Mouse (Mus musculus) heart, embryonic 11.5 days (tissue): ENCODE results near the gene Zfp747. TPM values are rescaled to one million over a fixed set of nuclear protein-coding genes. Genes with fewer than 3 reads are reported as not detected.

Experiments
- ATAC-seq: fragments of 200-750 bp; cut with Nextera tagmentation; replicated peaks from 2 replicates; pipeline ENCODE4 v1.8.0; 2017; ENCODE audit warnings: moderate library complexity; ENCODE audit not compliant: insufficient number of reproducible peaks, low FRiP score, low TSS enrichment
- H3K27ac ChIP-seq: fragments of 300-500 bp; sonication (generic); 2 replicates; pipeline ENCODE4 v1.5.1; 2014; ENCODE audit warnings: mild to moderate bottlenecking, low read depth, low read length
- H3K27me3 ChIP-seq: fragments of 300-500 bp; sonication (generic); 2 replicates; pipeline ENCODE4 v1.6.1; 2014; ENCODE audit warnings: mild to moderate bottlenecking, low read length, mixed read lengths; ENCODE audit not compliant: control insufficient read depth, insufficient read depth
- H3K36me3 ChIP-seq: fragments of 300-500 bp; sonication (generic); 2 replicates; pipeline ENCODE4 v1.6.1; 2014; ENCODE audit warnings: mild to moderate bottlenecking, low read length, moderate library complexity, mixed read lengths; ENCODE audit not compliant: control insufficient read depth, insufficient read depth
- H3K4me1 ChIP-seq: fragments of 300-500 bp; sonication (generic); 2 replicates; pipeline ENCODE4 v1.6.1; 2014; ENCODE audit warnings: low read length; ENCODE audit not compliant: control insufficient read depth, insufficient read depth
- H3K4me2 ChIP-seq: fragments of 300-500 bp; sonication (generic); 2 replicates; pipeline ENCODE4 v1.6.1; 2014; ENCODE audit warnings: mild to moderate bottlenecking, moderate library complexity
- H3K4me3 ChIP-seq: fragments of 300-500 bp; sonication (generic); 2 replicates; pipeline ENCODE4 v1.5.1; 2014; ENCODE audit warnings: low read depth, low read length
- H3K9ac ChIP-seq: fragments of 300-500 bp; sonication (generic); 2 replicates; pipeline ENCODE4 v1.6.1; 2014; ENCODE audit warnings: mild to moderate bottlenecking, low read depth, low read length, moderate library complexity
- H3K9me3 ChIP-seq: fragments of 300-500 bp; sonication (generic); replicated peaks from 2 replicates; pipeline ENCODE4 v1.6.1; 2016; ENCODE audit warnings: low read length; ENCODE audit not compliant: control insufficient read depth
- WGBS: fragments of 180-500 bp; shearing (Covaris S2); extraction: QIAGEN DNeasy Blood & Tissue Kit; methylation state at CpG from one replicate; pipeline ENCODE4 v1.1.7; 2014; ENCODE audit not compliant: insufficient replicate concordance; 5-methylcytosine and 5-hydroxymethylcytosine counted together
- polyA plus RNA-seq: library from polyadenylated mRNA; unstranded; fragments of >200 nt; fragmentation: Nextera tagmentation; extraction: Ambion mirVana; gene quantifications from 2 replicates; pipeline ENCODE4 v1.2.1, GENCODE M21; 2014

The Zfp747 gene
- polyA plus RNA-seq, 1 experiment from 2014 or later, result 4.9 TPM

DNA sequence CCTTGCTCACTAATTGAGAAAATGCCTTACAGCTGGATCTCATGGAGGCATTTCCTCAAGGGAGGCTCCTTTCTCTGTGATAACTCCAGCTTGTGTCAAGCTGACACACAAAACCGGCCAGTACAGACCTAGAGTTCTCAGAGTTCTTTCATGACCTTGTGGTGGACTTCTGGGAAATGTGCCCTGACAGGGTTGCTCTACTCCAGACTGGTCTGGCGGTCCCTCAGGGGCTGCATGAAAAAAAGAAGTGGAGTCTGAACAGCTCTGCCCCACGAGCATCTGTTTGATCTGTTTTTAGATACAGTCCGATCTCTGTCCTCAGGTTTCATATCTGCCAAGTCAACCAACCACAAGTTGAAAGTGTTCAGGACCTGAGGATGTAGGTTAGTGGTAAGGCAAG lies 38.2 kb downstream of the Zfp747 start:
- WGBS, result 57% methylated on average over 4 of the region's 4 CpGs

GRCm38 (mm10) chr7:127335604-127336003 lies 40.2 kb downstream of the Zfp747 start:
- no peak overlapping the region for H3K27ac ChIP-seq
- no peaks in the 10 kb centered on the region for H3K27me3 ChIP-seq
- no peak overlapping the region for H3K4me3 ChIP-seq
- H3K4me2 ChIP-seq, result no peak overlapping the region
- no peaks in the 10 kb centered on the region for H3K36me3 ChIP-seq
- no peaks in the 10 kb centered on the region for H3K9me3 ChIP-seq
- 77% methylated on average over 4 of the region's 4 CpGs for WGBS
- no peak overlapping the region for H3K9ac ChIP-seq
- no peak for ATAC-seq
- no peaks in the 10 kb centered on the region for H3K4me1 ChIP-seq

More for the DNA sequence above, 38.2 kb downstream of the Zfp747 start:
- no peak overlapping the region for H3K9ac ChIP-seq
- peaks cover 1% of the 10 kb centered on the region; the same call in 1 of the 2 replicates for H3K36me3 ChIP-seq
- H3K27me3 ChIP-seq, result no peaks in the 10 kb centered on the region
- H3K9me3 ChIP-seq, result no peaks in the 10 kb centered on the region
- ATAC-seq, result no peak
- H3K4me1 ChIP-seq, result no peaks in the 10 kb centered on the region
- no peak overlapping the region for H3K4me3 ChIP-seq
- H3K27ac ChIP-seq, result no peak overlapping the region
- no peak overlapping the region for H3K4me2 ChIP-seq

DNA sequence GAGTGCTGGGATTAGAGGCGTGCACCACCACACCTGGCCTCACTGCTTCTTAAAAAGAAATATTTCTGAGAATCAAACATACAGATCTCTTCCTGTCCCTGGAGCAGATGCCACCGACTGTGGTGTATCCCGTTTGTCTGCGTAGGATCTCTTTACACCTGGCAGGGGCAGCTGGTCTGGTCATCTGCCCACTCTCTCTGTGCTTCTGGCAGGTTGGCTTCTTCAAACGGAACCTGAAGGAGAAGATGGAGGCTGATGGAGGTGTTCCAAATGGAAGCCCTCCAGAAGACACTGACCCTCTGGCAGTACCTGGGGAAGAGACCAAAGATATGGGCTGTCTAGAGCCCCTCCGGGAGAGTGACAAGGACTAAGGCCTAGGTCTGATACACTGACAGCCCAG lies 42.6 kb downstream of the Zfp747 start:
- Histone ChIP-seq H3K27ac (no peak overlapping the region), H3K9ac (no peak overlapping the region), H3K27me3 (no peaks in the 10 kb centered on the region), H3K36me3 (no peaks in the 10 kb centered on the region), H3K4me2 (no peak overlapping the region), H3K9me3 (no peaks in the 10 kb centered on the region), H3K4me3 (no peak overlapping the region), H3K4me1 (no peaks in the 10 kb centered on the region)
- 78% methylated on average over 6 of the region's 6 CpGs for WGBS
- ATAC-seq, result no peak

- H3K4me2 ChIP-seq, result no peak overlapping the region
- ATAC-seq, result no peak
- H3K9ac ChIP-seq, result no peak overlapping the region
- H3K9me3 ChIP-seq, result no peaks in the 10 kb centered on the region
- no peaks in the 10 kb centered on the region for H3K36me3 ChIP-seq
- WGBS, result 50% methylated on average over 1 of the region's 2 CpGs
- no peaks in the 10 kb centered on the region; the same call in 1 of the 2 replicates for H3K27me3 ChIP-seq
- H3K4me1 ChIP-seq, result no peaks in the 10 kb centered on the region
- H3K27ac ChIP-seq, result no peak overlapping the region
- H3K4me3 ChIP-seq, result no peak overlapping the region
Observed at GRCm38 (mm10) chr7:127326685-127327084, 49.2 kb downstream of the Zfp747 start.

DNA sequence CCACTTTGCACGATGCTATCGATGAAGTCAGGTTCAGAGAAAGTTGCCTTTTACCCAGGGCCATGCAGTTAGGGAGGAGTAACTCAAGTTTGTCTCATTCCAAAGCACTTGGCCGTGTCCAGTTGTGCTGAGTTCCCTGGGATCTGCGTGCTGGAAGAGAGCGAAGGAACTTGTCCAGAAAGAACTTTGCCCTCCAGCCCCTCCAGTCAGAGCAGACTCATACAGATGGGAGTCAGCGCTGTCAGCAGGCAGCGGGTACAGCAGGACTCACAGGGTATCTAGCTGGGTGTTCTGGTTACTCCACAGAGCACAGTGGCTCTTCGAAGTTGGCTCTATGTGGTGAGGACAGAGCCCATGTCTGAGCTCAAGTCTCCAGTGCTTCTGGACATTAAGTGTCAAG lies 50.3 kb downstream of the Zfp747 start:
- Histone ChIP-seq H3K9ac (no peak overlapping the region), H3K9me3 (no peaks in the 10 kb centered on the region), H3K36me3 (no peaks in the 10 kb centered on the region), H3K4me3 (no peak overlapping the region), H3K27ac (no peak overlapping the region), H3K27me3 (no peaks in the 10 kb centered on the region; the same call in 1 of the 2 replicates), H3K4me2 (no peak overlapping the region), H3K4me1 (no peaks in the 10 kb centered on the region)
- ATAC-seq, result no peak
- 79% methylated on average over 8 of the region's 8 CpGs for WGBS

DNA sequence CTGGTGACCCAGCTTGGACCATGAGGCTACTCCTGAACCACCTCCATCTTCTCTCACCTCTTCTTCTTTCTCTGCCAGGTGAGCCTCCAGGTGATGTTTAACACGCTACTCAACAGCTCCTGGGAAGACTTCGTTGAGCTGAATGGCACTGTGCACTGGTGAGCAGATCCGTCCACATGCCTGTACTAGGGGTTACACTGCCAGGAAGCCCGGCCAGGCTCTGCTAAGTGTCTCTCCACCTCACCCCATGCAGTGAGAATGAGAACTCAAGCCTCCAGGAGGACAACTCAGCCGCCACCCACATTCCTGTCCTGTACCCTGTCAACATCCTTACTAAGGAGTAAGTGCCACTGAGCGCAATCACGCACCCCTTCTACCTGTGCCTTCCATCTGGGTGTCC lies 50.9 kb downstream of the Zfp747 start:
- 64% methylated on average over 7 of the region's 7 CpGs for WGBS
- H3K9me3 ChIP-seq, result no peaks in the 10 kb centered on the region
- no peak for ATAC-seq
- H3K36me3 ChIP-seq, result no peaks in the 10 kb centered on the region
- H3K9ac ChIP-seq, result no peak overlapping the region
- H3K27me3 ChIP-seq, result no peaks in the 10 kb centered on the region; the same call in 1 of the 2 replicates
- no peak overlapping the region for H3K4me3 ChIP-seq
- H3K4me1 ChIP-seq, result no peaks in the 10 kb centered on the region
- no peak overlapping the region for H3K4me2 ChIP-seq
- no peak overlapping the region for H3K27ac ChIP-seq

Other genes starting within 250 kb of the Zfp747 start
- 0.32 and 0.39 TPM in 2 replicates for gene Spn, start 238.2 kb downstream of the Zfp747 start, polyA plus RNA-seq
- 41.7 and 41.8 TPM in 2 replicates for gene Cd2bp2, start 180.0 kb downstream of the Zfp747 start, polyA plus RNA-seq
- 17.5 and 23.7 TPM in 2 replicates for gene Tbc1d10b, start 167.6 kb downstream of the Zfp747 start, polyA plus RNA-seq
- gene Mylpf, start 167.2 kb downstream of the Zfp747 start, polyA plus RNA-seq, result 27.8 and 37.5 TPM in 2 replicates
- 12.3 and 14.6 TPM in 2 replicates for gene Zfp553, start 143.0 kb downstream of the Zfp747 start, polyA plus RNA-seq
- gene Sept1, start 142.9 kb downstream of the Zfp747 start, polyA plus RNA-seq, result 19.8 and 23.1 TPM in 2 replicates
- 35.6 and 39.7 TPM in 2 replicates for gene Zfp771, start 131.8 kb downstream of the Zfp747 start, polyA plus RNA-seq
- gene Dctpp1, start 115.3 kb downstream of the Zfp747 start, polyA plus RNA-seq, result 184 and 197 TPM in 2 replicates
- gene Sephs2, start 102.0 kb downstream of the Zfp747 start, polyA plus RNA-seq, result 80.8 and 87.8 TPM in 2 replicates
- gene Itgal, start 79.8 kb downstream of the Zfp747 start, polyA plus RNA-seq, result 0.46 and 0.68 TPM in 2 replicates
- 4.7 and 6.0 TPM in 2 replicates for gene Zfp768, start 30.5 kb downstream of the Zfp747 start, polyA plus RNA-seq
- gene 9130019O22Rik, start 11.1 kb upstream of the Zfp747 start, polyA plus RNA-seq, result 3.7 and 5.5 TPM in 2 replicates
- gene E430018J23Rik, start 17.6 kb upstream of the Zfp747 start, polyA plus RNA-seq, result 4.9 and 5.6 TPM in 2 replicates
- gene Zfp764, start 30.8 kb upstream of the Zfp747 start, polyA plus RNA-seq, result 4.6 and 4.8 TPM in 2 replicates
- gene Zfp688, start 46.0 kb upstream of the Zfp747 start, polyA plus RNA-seq, result 14.7 and 23.5 TPM in 2 replicates
- 5.3 and 5.8 TPM in 2 replicates for gene Zfp689, start 73.1 kb upstream of the Zfp747 start, polyA plus RNA-seq
- gene Prr14, start 83.6 kb upstream of the Zfp747 start, polyA plus RNA-seq, result 39.7 and 41.1 TPM in 2 replicates
- gene Fbrs, start 103.1 kb upstream of the Zfp747 start, polyA plus RNA-seq, result 9.9 and 11.1 TPM in 2 replicates
- 36.8 and 46.6 TPM in 2 replicates for gene Srcap, start 135.9 kb upstream of the Zfp747 start, polyA plus RNA-seq
- gene Gm42715, start 143.5 kb upstream of the Zfp747 start, polyA plus RNA-seq, result 9.8 and 12.6 TPM in 2 replicates
- gene Tmem265, start 185.3 kb upstream of the Zfp747 start, polyA plus RNA-seq, result 3.0 and 5.6 TPM in 2 replicates
- gene Phkg2, start 197.3 kb upstream of the Zfp747 start, polyA plus RNA-seq, result 41.5 and 44.9 TPM in 2 replicates
- gene Ccdc189, start 212.5 kb upstream of the Zfp747 start, polyA plus RNA-seq, result 8.7 and 10.0 TPM in 2 replicates
- 23.4 and 27.6 TPM in 2 replicates for gene Rnf40, start 212.7 kb upstream of the Zfp747 start, polyA plus RNA-seq
- 11.2 and 12.0 TPM in 2 replicates for gene Zfp629, start 239.7 kb upstream of the Zfp747 start, polyA plus RNA-seq